Mouse (Mus musculus) mouse embryonic stem cell (cell line): Measurements from ENCODE around the gene 1700021F05Rik.

Experiments
- in situ Hi-C, 2 experiments: fragments of 300-500 bp; cut with MboI; formaldehyde crosslinking; loops; 1 replicate in 1 of 2; 3 replicates in 1 of 2; pipeline ENCODE4 v1.14.3; 2019 to 2020; ENCODE audit warnings: low sequenced_read_pairs in 2 of 2, low pct_unique_long_range_greater_than_20kb in 1 of 2, mixed read lengths in 1 of 2; ENCODE audit not compliant: unreplicated experiment in 1 of 2

Gene 1700021F05Rik

DNA sequence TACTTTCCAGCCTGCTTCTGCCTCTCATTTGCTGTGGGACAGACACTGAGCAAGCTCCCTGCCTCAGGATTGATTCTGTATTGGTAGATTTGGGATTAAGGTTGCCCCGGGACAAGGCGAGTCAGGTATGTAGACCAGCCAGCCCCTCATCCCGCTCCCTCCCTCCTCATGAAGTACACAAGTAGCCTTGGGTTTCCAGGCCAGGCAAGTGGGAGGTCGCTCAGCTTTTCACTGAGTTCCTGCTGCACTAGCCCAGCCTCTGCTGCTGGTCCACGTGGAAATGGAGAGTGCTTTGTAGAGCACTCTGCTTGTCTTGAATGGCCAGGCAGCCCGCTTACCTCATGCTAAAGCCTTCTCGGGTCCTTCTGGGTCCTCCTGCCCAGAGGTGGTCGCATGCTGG lies 50.8 kb downstream of the 1700021F05Rik start:
- in situ Hi-C loops = no loop called here

DNA sequence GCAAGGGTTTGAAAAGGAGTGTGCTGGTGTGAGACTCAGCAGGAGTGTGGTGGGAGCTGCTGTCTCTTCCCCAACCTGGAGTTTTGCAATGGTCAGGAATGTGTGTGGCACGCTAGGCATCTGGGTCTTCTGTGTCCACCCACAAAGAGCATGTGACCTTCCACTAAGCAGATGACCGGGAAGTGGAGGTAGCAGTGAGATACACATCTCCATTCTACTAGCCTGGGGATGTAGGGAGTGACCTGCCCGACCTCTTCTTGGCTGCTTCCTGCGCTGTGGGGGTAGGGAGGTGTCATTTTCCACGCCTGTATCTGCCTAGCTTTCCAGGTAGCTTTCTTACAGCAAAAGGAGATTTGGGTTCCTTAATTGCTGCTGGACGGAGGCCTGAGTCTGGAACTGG lies 51.2 kb downstream of the 1700021F05Rik start:
- in situ Hi-C loops = no loop called here

DNA sequence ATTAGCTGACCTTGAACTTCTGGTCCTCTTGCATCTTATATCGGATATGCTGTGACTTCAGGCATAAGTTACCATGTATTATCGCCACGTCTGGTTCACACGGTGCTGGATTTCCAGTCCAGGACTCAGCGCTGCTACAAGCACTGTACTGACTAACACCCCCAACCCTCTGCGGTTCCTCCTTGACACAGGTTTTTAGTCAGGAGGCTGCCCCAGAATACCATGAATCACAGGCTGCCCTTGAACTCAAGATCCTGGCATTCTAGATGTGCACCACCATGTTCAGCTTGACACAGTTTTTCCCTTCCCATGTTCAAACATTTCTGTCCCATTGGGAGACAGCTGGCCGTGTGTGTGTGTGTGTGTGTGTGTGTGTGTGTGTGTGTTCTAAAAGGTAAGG lies 51.7 kb downstream of the 1700021F05Rik start:
- in situ Hi-C loops = no loop called here

DNA sequence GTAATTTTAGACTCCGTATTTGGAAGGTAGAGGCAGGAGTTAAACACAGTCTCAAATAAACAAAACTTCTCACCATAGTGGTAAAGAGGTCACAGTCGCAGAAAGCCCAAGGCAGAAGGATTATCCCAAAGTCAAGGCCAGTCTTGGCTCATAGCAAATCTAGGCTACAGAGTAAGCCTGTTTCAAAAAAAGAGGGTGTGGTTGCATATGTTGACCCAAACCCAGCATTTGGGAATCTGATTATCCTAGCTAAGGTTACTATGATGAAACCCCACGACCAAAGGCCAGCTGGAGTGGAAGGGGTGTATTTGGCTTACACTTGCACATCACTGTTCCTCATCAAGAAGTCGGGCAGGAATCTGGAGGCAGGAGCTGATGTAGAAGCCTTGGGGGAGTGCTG lies 52.5 kb downstream of the 1700021F05Rik start:
- in situ Hi-C loops = no loop called here

DNA sequence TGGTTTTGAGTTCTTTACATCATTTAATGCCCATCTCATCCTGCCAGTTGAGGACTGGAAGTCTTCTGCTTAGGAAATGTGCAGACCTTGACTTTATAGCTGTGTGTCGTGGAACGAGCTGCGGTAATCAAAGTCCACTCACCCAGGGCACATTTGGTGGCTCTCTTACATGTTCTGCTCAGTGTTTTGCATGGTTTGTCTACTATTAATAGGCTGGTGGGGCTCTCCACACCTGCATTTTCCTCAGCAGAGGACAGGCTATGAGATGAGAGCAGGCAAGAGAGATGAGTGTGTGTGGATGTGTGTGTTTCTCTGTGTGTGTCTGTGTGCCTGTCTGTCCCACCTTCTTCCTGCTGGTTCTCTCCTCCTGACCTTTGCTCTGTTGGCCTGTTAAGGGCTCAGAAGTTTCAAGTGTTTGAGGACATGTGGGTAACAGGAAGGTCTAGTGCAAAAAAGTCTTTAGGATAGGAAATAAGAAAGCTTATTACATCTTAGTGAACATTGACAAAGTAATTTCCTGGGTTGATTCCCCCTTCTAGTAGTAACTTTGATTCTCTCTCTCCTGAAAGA lies 53.3 kb downstream of the 1700021F05Rik start:
- in situ Hi-C loops = no loop called here

DNA sequence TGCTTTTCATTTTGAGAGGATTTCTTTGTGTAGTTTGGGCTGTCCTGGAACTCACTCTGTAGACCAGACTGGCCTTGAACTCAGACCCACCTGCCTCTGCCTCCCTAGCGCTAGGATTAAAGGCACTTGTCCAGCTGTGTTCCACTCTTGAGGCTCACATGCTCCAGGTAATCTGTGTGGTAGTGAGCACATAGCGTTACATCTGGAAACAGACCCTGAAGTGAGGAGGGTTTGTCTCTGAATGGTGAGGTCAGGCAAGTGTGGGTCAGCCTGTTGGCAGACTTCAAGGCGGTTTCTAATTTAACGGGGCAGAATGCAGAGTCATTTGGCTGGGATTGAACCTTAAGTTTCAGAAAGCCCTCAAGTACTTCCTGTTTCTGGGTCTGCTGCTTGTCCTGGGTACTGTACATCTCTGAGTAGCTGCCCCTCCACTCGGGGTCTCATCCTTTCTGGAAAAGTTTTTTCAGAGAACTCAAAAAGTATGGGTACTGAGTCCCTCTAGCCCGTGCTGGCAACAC lies 55.0 kb downstream of the 1700021F05Rik start:
- in situ Hi-C loops = no loop called here

DNA sequence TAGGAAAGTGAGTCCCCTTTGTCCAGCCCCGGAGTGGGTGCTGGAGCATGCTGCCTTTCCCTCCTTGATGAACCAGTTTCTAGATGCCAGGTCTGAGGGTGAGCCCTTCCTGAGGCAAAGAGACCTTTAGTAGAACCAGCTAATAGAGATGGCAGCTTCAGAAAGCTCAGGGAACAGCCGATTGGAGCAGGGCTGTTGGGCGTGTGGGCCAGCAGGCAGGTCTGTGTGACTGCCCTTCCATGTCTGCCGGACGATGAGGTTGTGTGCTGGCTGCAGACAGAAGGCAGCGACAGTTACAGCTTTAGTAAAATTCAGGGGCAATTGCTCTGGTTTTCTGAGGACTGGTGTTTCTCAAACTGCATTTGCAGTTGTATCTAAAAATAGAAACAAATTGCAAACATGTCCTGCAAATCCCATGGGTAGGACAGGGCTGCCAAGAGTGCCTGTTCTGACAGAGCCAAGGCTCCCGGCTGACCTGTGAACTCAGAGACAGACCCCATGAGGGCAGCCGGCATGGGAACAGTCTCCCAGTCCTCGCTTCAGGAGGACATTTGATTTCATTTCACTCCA lies 57.3 kb downstream of the 1700021F05Rik start:
- in situ Hi-C loops = no loop called here

DNA sequence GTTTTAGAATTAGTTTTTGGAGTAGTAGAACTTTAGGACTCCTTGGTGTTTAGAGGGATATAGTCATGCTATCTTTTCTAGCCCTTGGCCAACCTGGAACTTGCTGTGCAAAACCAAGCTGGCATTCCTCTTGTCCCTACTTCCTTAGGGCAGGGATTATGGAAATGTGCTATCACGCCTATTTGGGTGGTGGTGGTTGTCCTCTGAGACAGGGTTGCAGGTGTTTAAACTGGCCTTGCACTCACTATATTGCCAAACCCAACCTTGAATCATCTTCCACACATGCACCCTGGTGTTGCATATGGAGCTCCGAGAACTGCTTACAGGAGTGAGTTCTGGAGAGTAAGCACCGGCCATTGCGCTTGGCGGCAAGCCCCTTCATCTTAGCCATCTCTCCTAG lies 58.8 kb downstream of the 1700021F05Rik start:
- in situ Hi-C loops = no loop called here

DNA sequence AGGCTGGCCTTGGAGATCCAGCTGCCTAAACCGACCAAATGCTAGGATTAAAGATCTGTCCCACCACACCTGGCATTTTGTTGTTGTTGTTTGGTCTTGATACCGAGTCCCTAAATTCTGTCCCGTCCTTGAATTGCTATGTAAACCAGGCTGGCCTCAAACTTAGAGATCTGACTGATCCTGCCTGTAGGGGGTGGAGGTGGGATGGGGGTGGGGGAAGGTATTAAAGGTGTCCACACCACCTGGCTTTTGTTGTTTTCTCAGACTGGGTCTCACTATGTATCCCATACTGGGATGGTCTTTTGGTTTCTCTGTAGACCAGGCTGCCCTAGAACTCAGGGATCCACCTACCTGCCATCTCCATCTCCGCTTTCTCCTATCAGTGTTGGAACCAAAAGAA lies 59.6 kb downstream of the 1700021F05Rik start:
- in situ Hi-C loops = no loop called here

DNA sequence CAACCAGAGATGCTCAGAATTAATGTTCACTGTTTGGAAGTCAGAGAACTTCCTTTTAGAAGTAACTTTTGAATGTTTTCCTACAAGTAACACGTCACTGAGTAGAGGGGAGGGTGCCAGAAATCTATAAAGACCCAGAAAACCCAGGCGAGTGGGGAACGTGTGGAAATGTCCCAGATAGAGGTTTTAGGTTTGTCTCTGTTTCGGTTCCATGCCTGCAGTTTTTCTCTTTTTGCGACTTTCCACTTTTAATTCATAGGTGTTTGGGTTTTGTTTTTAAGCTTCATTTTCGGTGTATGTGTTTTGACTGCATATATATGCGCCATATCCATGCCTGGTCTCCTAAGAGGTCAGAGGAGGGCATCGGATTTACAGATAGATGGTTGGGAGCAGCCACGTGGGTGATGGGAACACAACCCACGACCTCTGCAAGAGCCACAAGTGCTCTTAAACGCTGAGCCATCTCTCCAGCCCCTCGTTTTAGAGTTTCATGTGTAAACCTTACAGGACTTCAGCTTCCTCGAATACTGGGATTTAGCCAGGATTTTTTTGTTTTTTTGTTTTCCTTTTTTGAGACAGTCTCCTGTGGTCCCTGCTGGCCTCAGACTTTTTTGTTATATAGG lies 60.5 kb downstream of the 1700021F05Rik start:
- in situ Hi-C loops = no loop called here

DNA sequence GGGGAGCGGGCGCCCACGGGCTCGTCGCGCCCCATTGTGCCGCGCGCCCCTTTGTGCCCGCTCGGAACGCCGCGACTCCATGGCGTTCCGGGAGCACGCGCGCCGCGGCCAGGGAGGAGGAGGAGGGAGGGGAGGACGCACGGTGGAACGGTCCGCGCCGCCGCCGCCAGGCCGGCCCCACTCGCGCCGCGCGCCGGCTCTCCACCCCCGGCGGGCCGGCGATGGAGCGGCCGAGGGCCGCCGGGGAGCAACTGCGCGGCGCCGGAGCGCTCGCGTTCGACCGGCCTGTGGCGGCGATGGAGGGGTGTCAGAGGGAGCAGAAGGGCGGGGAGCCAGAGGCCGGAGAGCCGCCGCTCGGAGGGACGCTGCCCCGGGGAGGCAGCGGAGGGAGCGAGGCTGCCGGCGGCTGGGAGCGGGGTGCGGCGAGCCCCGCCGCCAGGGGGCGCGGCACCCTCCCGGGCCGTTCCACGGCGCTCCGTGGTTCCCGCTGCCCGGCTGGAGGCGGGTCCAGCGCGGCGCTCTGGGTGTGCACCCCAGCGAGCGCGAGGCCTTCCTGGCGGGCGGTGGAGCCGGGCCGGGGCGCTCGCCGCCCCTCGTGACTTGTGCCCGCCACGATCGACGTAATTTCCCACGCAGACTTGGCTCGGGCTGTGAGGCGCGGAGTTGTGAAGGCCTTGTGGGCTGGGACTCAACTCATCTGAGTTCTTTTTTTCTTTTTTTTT lies 61.2 kb downstream of the 1700021F05Rik start:
- in situ Hi-C loops = no loop called here

DNA sequence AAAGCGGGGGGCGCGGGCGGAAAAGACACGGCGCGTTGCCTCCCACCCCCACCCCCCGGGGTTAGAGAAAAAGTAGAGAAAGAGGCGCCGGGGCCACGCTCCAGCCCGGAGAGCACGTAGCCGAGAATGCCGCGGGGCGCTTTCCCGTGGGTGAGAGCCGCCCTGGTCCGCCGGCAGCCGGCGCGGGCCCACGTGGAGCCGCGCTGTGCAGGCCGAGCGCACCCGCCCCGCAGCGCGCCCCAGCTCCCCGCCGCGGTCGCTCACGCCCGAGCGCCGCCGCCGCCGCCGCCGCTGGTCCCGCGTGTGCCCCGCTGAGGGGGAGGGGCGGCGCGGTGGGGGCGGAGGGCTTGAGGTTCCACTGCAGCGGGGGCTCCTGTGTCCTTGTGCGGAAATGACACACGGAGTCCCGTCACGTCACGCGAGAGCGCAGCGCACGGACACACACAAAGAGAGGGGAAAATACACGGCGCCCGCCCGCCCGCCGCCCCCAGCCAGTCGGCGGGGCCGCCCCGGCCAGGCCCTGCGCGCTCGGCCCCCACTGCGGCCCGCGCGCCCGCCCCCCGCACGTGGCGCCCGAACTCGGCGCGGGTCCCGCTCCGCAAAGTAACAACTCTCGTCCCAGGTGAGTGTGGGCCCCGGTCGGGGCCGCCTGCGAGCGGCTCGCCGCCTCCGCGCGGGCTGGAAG lies 61.9 kb downstream of the 1700021F05Rik start, which contains the start of gene Bend3:
Gene Bend3 (plus strand): TSS at position 81 of the 685 bp plus-strand sequence.
- in situ Hi-C loops = no loop called here

DNA sequence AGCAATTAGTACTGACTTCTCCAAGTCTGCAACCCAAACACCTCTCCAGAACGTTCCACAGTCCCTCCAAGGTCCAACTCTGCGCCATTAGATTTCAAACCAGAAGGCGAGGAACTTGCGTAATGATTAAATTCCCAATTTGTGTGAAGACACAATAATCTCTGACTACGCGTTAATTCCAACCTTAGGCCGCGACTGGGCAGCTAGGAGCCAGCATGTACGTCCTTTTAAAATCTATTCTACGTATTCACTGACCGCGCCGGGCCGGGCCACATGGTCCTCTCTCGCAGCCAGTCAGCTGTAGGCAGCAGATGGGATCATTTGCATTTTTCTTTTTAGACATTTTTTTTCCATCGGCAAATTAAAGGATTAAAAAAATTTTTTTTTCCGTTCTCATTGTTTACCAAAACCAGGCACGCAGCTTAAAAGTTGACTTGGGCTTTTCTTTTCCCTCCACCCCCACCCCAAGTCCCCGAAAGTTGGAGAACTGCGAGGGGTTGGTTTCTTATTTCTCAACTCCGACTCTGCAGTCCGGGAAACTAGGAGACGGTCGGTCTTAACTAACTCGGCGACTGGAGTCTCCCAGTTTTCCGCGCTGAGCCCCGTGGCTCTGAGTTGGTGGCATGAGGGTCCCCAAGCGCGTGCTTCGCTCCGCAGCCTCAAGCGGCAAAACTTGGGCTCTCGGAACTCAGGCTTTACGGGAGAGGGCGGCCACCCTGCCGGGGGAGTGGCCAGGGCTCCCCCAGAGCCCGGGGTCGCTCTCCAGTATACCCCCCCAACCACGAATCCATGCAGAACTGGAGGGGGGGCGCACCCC lies 62.7 kb downstream of the 1700021F05Rik start:
- in situ Hi-C loops = no loop called here

DNA sequence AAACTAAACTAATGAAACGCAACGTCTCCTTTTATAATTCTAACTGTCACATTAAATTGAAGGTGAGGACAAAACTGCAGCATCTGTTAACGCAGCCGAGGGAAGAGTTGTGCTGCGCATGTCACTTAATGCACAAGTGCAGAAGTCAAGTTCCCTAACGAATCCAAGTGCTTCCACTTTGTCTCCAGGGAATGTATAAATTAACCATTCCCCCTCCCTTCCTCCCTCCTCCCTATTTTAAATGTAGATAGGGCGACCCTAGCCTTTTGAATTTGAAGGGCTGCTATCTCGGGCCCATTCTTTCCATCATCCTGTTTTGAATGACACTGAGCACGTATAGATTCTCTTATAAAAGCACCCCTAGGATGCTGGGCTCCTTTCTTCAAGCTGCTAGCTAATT lies 63.3 kb downstream of the 1700021F05Rik start:
- in situ Hi-C loops = no loop called here

DNA sequence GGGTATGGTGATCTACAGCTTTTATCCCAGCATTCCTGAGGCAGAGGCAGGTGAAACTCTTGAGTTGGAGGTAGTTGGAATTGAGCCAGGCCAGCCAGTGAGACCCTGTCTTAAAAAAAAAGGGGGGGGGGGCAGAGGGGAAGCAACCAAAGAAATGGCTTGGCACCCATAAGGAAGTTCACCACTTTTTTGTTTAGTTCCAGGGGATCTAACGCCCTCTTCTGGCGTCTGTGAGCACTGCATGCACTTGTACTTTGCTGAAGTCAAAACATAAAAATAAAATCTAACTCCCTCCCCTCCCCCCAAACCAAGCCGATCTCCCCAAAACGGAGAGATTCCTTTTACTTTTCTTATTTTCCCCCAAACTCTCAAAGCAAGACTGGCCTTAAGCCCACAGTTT lies 65.4 kb downstream of the 1700021F05Rik start:
- in situ Hi-C loops = no loop called here
